Mouse (Mus musculus) cerebral cortex, adult 2 months (tissue): Measurements from ENCODE around the gene Robo2.

Source experiments
- WGBS: fragments of 180-500 bp; shearing (Covaris S2); methylation state at CpG from one replicate; pipeline ENCODE4 v1.1.7; 2018; 5-methylcytosine and 5-hydroxymethylcytosine counted together

Gene Robo2

DNA sequence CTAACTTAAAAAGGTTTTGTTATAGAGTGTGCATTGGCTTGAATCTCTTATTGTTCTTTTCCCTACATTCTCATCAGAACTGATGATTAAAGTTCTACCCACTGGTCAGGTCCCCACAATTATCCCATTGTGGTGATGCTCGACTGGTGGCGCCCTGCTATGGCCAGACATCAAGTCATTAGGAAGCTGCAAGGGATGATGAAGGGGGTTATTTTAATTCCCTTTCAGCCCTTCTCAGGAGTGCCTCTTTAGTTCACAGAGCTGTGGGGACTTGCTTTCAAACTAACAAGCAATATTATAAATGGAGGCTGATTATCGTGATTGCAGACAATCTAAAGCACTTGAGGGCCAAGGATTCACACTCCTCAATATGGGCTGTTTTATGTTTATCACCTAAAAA, 484.1 kb downstream of the Robo2 start:
- 53% methylated on average over 3 of the region's 3 CpGs for WGBS

GRCm38 (mm10) chr16:73915425-73915824, 496.2 kb downstream of the Robo2 start:
- 71% methylated on average over 4 of the region's 4 CpGs for WGBS

GRCm38 (mm10) chr16:73914936-73915335, 496.7 kb downstream of the Robo2 start:
- WGBS: 77% methylated on average over 4 of the region's 4 CpGs

DNA sequence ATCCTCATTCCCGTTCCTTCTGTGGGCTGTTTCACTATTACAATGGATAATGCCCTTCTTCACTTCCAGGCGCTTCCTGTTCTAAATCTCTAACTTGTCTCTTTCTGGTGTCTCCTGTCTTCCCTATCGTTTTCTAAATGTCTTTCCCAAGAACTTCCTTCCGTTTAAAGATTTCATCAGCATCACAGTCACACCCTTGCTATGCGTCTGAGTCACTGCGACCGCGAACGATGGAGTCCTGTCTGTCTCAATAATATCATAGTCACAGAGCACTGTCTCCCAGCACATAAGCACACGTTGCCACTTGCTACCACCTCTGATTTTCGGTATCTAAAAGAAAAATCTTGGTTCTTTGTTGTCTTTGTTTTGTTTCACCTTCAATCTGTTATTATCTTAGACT, 503.1 kb downstream of the Robo2 start:
- 86% methylated on average over 11 of the region's 11 CpGs for WGBS

DNA sequence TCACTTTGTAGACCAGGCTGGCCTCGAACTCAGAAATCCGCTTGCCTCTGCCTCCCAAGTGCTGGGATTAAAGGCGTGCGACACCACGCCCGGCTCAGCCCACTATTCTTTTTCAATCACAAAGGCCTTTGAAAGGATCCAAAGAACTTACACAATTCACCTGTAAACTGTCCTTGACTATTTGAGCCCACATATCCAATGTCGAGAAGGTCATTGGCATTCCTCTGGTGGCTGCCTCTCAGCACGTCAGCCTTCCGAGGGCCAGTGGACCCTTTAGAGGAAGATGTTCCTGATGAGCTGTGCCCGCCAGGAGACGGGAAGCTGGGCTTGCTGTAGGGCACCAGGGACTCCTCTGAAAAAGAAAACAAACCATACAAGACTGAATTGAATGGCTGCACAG, 514.8 kb downstream of the Robo2 start:
- WGBS: 93% methylated on average over 11 of the region's 11 CpGs

DNA sequence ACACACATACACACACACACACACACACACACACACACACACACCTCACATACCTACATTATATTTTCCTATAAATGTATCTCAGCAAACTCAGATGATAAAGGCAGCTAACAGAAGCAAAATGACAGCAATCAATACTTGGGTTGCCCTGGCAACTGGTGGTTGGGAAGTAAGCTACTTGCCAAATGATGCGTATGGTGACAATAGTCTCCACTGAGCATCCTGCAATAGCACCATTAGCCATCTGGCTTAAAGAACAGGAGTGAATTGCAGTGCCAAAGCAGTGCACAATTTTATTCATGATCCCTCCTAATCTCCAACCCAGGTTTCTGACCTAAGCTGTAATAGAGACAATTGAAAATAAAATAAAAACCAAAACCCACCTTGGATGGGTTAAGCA, 529.7 kb downstream of the Robo2 start:
- WGBS: 29% methylated on average over 1 of the region's 1 CpGs

GRCm38 (mm10) chr16:73877973-73878372, 533.7 kb downstream of the Robo2 start:
- WGBS: 37% methylated on average over 3 of the region's 3 CpGs

- 78% methylated on average over 2 of the region's 2 CpGs for WGBS
Observed at GRCm38 (mm10) chr16:73874991-73875390, 536.6 kb downstream of the Robo2 start.

GRCm38 (mm10) chr16:73873828-73874558, 537.6 kb downstream of the Robo2 start:
- WGBS: 96% methylated on average over 5 of the region's 5 CpGs

- WGBS: 56% methylated on average over 5 of the region's 5 CpGs
Observed at GRCm38 (mm10) chr16:73870296-73870695, 541.3 kb downstream of the Robo2 start.

GRCm38 (mm10) chr16:73869527-73870212, 542.0 kb downstream of the Robo2 start:
- 86% methylated on average over 7 of the region's 7 CpGs for WGBS

- 47% methylated on average over 9 of the region's 9 CpGs for WGBS
Observed at GRCm38 (mm10) chr16:73864625-73865024, 547.0 kb downstream of the Robo2 start.

DNA sequence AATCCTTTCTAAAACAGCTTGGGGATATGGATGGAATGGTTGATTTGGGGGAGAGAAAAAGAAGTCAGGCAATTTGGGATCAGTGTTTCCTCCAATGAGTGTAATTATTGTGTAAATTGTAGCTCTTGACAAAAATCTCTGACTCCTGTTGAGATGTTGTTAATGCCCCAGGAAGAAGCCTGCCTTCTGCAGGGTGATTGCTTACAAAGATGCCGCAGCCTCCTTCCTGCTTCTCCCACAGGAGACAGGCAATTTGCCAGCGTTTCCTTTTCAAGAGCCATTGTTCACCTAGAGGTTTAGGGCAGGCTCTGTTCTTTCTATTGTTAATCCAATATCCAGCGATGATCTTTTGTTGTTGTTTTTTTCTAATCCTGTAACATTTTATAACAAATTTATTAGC, 547.9 kb downstream of the Robo2 start:
- 25% methylated on average over 3 of the region's 3 CpGs for WGBS

DNA sequence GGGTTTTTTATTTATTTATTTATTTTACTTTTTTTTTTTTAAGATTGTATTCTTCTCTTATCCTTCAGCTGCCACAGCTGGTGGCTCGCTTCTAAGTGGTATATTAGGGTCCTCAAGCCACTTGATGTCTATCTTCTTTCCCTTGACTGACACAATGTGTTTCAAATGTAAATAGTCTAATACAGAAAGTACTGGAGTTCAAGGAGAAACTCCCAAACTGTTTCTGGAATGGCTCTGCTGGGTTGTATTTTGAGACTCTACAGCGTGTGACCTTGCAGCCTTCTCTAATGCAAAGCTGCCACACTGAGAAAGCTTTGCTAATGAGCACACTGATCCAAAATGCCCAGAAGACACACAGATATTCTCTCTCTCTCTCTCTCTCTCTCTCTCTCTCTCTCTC, 552.9 kb downstream of the Robo2 start:
- 91% methylated on average over 2 of the region's 2 CpGs for WGBS

DNA sequence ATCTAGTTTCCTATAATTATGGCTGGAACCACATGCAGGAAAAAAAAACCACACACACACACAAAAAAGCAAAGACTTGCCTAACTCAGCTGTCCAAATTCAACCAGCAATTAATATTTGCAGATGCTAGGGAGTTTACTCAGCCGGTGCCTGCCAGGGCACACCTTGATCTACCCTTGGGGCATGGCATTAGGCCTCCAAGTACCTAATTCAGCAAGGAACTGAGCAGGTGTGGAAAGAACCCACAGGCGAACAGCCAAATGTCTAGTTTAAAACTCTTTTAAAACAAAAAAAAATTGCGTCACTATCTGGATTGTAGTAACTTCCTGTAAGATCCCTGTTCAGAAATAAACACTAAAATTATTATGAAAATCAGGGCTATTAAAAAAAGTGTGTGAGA, 555.8 kb downstream of the Robo2 start:
- 87% methylated on average over 3 of the region's 3 CpGs for WGBS
